ENCODE assay signal across 17 mouse cellular contexts in the genomic region with DNA sequence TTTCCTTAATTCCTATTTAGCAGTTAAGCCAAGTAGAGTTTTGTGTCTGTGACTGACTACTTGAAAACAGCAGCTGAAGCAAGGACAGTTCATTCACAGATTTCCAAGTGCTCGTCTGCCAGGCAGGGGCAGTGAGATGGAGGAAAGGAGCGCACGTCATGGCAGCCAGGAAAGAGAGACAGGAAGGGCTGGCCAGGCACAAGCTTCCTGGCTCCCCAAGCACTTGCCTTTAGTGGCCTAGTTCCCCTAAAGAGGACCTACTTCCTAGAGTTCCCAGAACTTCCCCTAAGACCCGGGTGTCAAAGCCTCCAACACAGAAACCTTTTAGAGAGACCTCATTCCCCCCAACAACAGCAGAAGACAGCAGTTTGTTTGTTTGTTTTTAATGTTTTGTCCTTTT. TPM values are rescaled to one million over a fixed set of nuclear protein-coding genes. Genes with fewer than 3 reads are reported as not detected.
DNase-seq lines count a peak whose midpoint lies in the region; ATAC-seq and TF ChIP-seq lines count a peak whose summit lies in the region.
"Had no signal": no experiment of that assay in that cellular context is flagged by ENCODE, and none has a peak within 500 bp of the region (broad histone marks: within the 10 kb centered on the region; RNA-seq: fewer than 3 reads in every experiment).

No protein-coding gene starts in this region.

- H3K4me3 ChIP-seq in heart, embryonic 16.5 days (ENCODE audit: low read length): no peak overlapping the region
- H3K4me3 ChIP-seq in lung, embryonic 15.5 days: no peak overlapping the region
- no peak overlapping the region for H3K4me3 ChIP-seq in lung, adult 2 months (replicated peaks; ENCODE audit: extremely low read depth, low read depth, low read length)
- H3K4me3 ChIP-seq in macrophage (ENCODE audit: inconsistent target): no peak overlapping the region
- H3K4me3 ChIP-seq: hindbrain, embryonic 13.5 days; midbrain, embryonic 12.5 days; neural tube, embryonic 15.5 days had no signal

- no peak for TF ChIP-seq CTCF in lung, adult 2 months (IDR thresholded peaks at IDR 0.05; ENCODE audit: insufficient read depth, low read length)

- peaks cover 48% of the 10 kb centered on the region for H3K36me3 ChIP-seq in heart, embryonic 16.5 days (ENCODE audit: control insufficient read depth, insufficient read depth)
- peaks cover 62% of the 10 kb centered on the region for H3K36me3 ChIP-seq in lung, embryonic 15.5 days
- H3K36me3 ChIP-seq in macrophage (ENCODE audit: inconsistent target): peaks cover 58% of the 10 kb centered on the region

- H3K27me3 ChIP-seq in heart, embryonic 16.5 days (ENCODE audit: control insufficient read depth, insufficient read depth, low read length): no peaks in the 10 kb centered on the region
- H3K27me3 ChIP-seq in lung, embryonic 15.5 days: no peaks in the 10 kb centered on the region
- H3K27me3 ChIP-seq: hindbrain, embryonic 13.5 days; midbrain, embryonic 12.5 days; neural tube, embryonic 15.5 days had no signal

- H3K4me2 ChIP-seq in heart, embryonic 16.5 days (ENCODE audit: low read depth, low read length): no peak overlapping the region
- H3K4me2 ChIP-seq in lung, embryonic 15.5 days: no peak overlapping the region
- H3K4me2 ChIP-seq: hindbrain, embryonic 13.5 days; midbrain, embryonic 12.5 days; neural tube, embryonic 15.5 days had no signal

- 58% methylated on average over 4 of the region's 4 CpGs for WGBS in heart, embryonic 16.5 days
- WGBS in lung, embryonic 15.5 days: 68% methylated on average over 4 of the region's 4 CpGs
- 42% methylated on average over 4 of the region's 4 CpGs for WGBS in lung, adult 2 months
- 6% methylated on average over 4 of the region's 4 CpGs for WGBS in macrophage (ENCODE audit: missing documents)

- no peak for TF ChIP-seq POLR2A in lung, adult 2 months (IDR thresholded peaks at IDR 0.05; ENCODE audit: borderline replicate concordance, extremely low read depth, low read depth, low read length)

- no peaks in the 10 kb centered on the region for H3K79me2 ChIP-seq in macrophage (ENCODE audit: inconsistent target)

- no peak overlapping the region for H3K9ac ChIP-seq in heart, embryonic 16.5 days (ENCODE audit: low read length)
- H3K9ac ChIP-seq in lung, embryonic 15.5 days: no peak overlapping the region
- H3K9ac ChIP-seq: hindbrain, embryonic 13.5 days; midbrain, embryonic 12.5 days; neural tube, embryonic 15.5 days had no signal

- peak overlapping the region; percentile 53; the same call in 1 of the 2 replicates for H3K27ac ChIP-seq in heart, embryonic 16.5 days (ENCODE audit: low read length)
- peak overlapping the region; percentile 13; the same call in 1 of the 2 replicates for H3K27ac ChIP-seq in lung, embryonic 15.5 days
- H3K27ac ChIP-seq in macrophage: peak overlapping the region; percentile 56
- H3K27ac ChIP-seq: hindbrain, embryonic 13.5 days; midbrain, embryonic 12.5 days; neural tube, embryonic 15.5 days had no signal

- ATAC-seq in heart, embryonic 16.5 days (replicated peaks; ENCODE audit: extremely low read depth, insufficient read depth, low FRiP score): no peak
- no peak for ATAC-seq in lung, embryonic 15.5 days (ENCODE audit: borderline replicate concordance, extremely low read depth, low FRiP score, low TSS enrichment)
- peak; percentile 75 for ATAC-seq in common myeloid progenitor, adult 5-6 weeks (replicated peaks; ENCODE audit: low read depth, poor library complexity, severe bottlenecking)
- ATAC-seq: CD4-positive, CD25-positive, alpha-beta regulatory T cell, adult 4 months had no signal

- no peaks in the 10 kb centered on the region for H3K4me1 ChIP-seq in heart, embryonic 16.5 days (ENCODE audit: control insufficient read depth, insufficient read depth, low read length)
- H3K4me1 ChIP-seq in lung, embryonic 15.5 days: no peaks in the 10 kb centered on the region
- H3K4me1 ChIP-seq in lung, adult 2 months (ENCODE audit: control insufficient read depth, insufficient read depth, low read length): peaks cover 7% of the 10 kb centered on the region; the same call in 1 of the 2 replicates
- H3K4me1 ChIP-seq: hindbrain, embryonic 13.5 days; midbrain, embryonic 12.5 days; neural tube, embryonic 15.5 days had no signal

- H3K9me3 ChIP-seq in heart, embryonic 16.5 days (replicated peaks; ENCODE audit: control insufficient read depth, low read length): no peaks in the 10 kb centered on the region
- H3K9me3 ChIP-seq in lung, embryonic 15.5 days: no peaks in the 10 kb centered on the region
- H3K9me3 ChIP-seq: G1E; hindbrain, embryonic 13.5 days; midbrain, embryonic 12.5 days; neural tube, embryonic 15.5 days had no signal

- no peak for DNase-seq in heart, adult 8-10 months (ENCODE audit: low spot score)
- DNase-seq in lung, adult 2 months: no peak
- no peak for DNase-seq in thymus, postnatal 4 days
- DNase-seq: cerebellum, adult 11 months; cerebellum, postnatal 14 days; kidney, postnatal 14 days; right cerebral cortex, postnatal 25 days; thymus, postnatal 14 days had no signal

RNA-seq across cellular contexts. Expression of a gene that starts 18.0 kb away (rescaled TPM):
- polyA plus RNA-seq in heart, embryonic 16.5 days (2015; fragmentation: Nextera tagmentation; extraction: Ambion mirVana): 119 and 125 TPM in 2 replicates
- total RNA-seq in heart, adult 8-10 months (2022): 10 to 100 TPM; 14.2 to 20.0 (median 16.6) TPM
- polyA plus RNA-seq in lung, embryonic 15.5 days (2015; fragmentation: Nextera tagmentation; extraction: Ambion mirVana): 150 and 167 TPM in 2 replicates
- 75.8 and 79.6 TPM in 2 replicates for polyA plus RNA-seq in lung, adult 2 months (2012; rRNA removed)
- total RNA-seq in common myeloid progenitor, adult 5-6 weeks (2017): 11.5 and 17.5 TPM in 2 replicates
- 10 to 100 TPM; 12.9 to 50.6 (median 28.1) TPM for total RNA-seq in macrophage (2018; cell fraction: chromatin; rRNA removed)
- total RNA-seq in macrophage (2018; cell fraction: cytosol; rRNA removed): 10 to 100 TPM; 24.5 to 63.6 (median 37.5) TPM
- 10 to 100 TPM; 14.8 to 50.2 (median 28.0) TPM for total RNA-seq in macrophage (2018; cell fraction: nucleus; rRNA removed)
- polyA plus RNA-seq in macrophage (2018): 17.1 to 56.6 TPM (median 39.4 TPM) in 3 replicates

RNA-seq across cellular contexts. Expression of a gene that starts 34.5 kb away (rescaled TPM):
- 128 and 132 TPM in 2 replicates for polyA plus RNA-seq in heart, embryonic 16.5 days (2015; fragmentation: Nextera tagmentation; extraction: Ambion mirVana)
- total RNA-seq in heart, adult 8-10 months (2022): 100 to 1,000 TPM; 166 to 200 (median 185) TPM
- polyA plus RNA-seq in lung, embryonic 15.5 days (2015; fragmentation: Nextera tagmentation; extraction: Ambion mirVana): 88.1 and 93.0 TPM in 2 replicates
- 124 and 140 TPM in 2 replicates for polyA plus RNA-seq in lung, adult 2 months (2012; rRNA removed)
- 11.2 and 13.5 TPM in 2 replicates for total RNA-seq in common myeloid progenitor, adult 5-6 weeks (2017)
- total RNA-seq in macrophage (2018; cell fraction: chromatin; rRNA removed): 100 to 1,000 TPM in 22 of 26 experiments, 10 to 100 TPM in 4; 72.2 to 417 (median 122) TPM
- 100 to 1,000 TPM in 2 of 26 experiments, 10 to 100 TPM in 24; 76.5 to 108 (median 88.0) TPM for total RNA-seq in macrophage (2018; cell fraction: cytosol; rRNA removed)
- total RNA-seq in macrophage (2018; cell fraction: nucleus; rRNA removed): 100 to 1,000 TPM in 6 of 26 experiments, 10 to 100 TPM in 20; 55.3 to 179 (median 81.7) TPM
- 62.2 to 84.4 TPM (median 68.4 TPM) in 3 replicates for polyA plus RNA-seq in macrophage (2018)

RNA-seq across cellular contexts. Expression of a gene that starts 40.4 kb away (rescaled TPM):
- 25.6 and 27.3 TPM in 2 replicates for polyA plus RNA-seq in heart, embryonic 16.5 days (2015; fragmentation: Nextera tagmentation; extraction: Ambion mirVana)
- total RNA-seq in heart, adult 8-10 months (2022): 10 to 100 TPM; 14.6 to 20.6 (median 19.2) TPM
- polyA plus RNA-seq in lung, embryonic 15.5 days (2015; fragmentation: Nextera tagmentation; extraction: Ambion mirVana): 35.7 TPM in 2 replicates
- 62.1 and 69.5 TPM in 2 replicates for polyA plus RNA-seq in lung, adult 2 months (2012; rRNA removed)
- total RNA-seq in common myeloid progenitor, adult 5-6 weeks (2017): 19.6 and 25.8 TPM in 2 replicates
- 100 to 1,000 TPM in 2 of 26 experiments, 10 to 100 TPM in 23, 1 to 10 TPM in 1; 3.7 to 120 (median 34.7) TPM for total RNA-seq in macrophage (2018; cell fraction: chromatin; rRNA removed)
- total RNA-seq in macrophage (2018; cell fraction: cytosol; rRNA removed): 100 to 1,000 TPM in 5 of 26 experiments, 10 to 100 TPM in 21; 45.7 to 109 (median 70.5) TPM
- total RNA-seq in macrophage (2018; cell fraction: nucleus; rRNA removed): 100 to 1,000 TPM in 2 of 26 experiments, 10 to 100 TPM in 24; 10.2 to 113 (median 35.9) TPM
- 64.4 to 75.7 TPM (median 71.8 TPM) in 3 replicates for polyA plus RNA-seq in macrophage (2018)

RNA-seq across cellular contexts. Expression of a gene that starts 43.4 kb away (rescaled TPM):
- polyA plus RNA-seq in heart, embryonic 16.5 days (2015; fragmentation: Nextera tagmentation; extraction: Ambion mirVana): 34.8 and 36.6 TPM in 2 replicates
- total RNA-seq in heart, adult 8-10 months (2022): 10 to 100 TPM; 10.6 to 13.3 (median 12.2) TPM
- 54.1 and 56.2 TPM in 2 replicates for polyA plus RNA-seq in lung, embryonic 15.5 days (2015; fragmentation: Nextera tagmentation; extraction: Ambion mirVana)
- polyA plus RNA-seq in lung, adult 2 months (2012; rRNA removed): 55.9 and 58.6 TPM in 2 replicates
- total RNA-seq in common myeloid progenitor, adult 5-6 weeks (2017): 16.4 and 25.4 TPM in 2 replicates
- 100 to 1,000 TPM in 21 of 26 experiments, 10 to 100 TPM in 5; 82.2 to 241 (median 140) TPM for total RNA-seq in macrophage (2018; cell fraction: chromatin; rRNA removed)
- 10 to 100 TPM in 11 of 26 experiments, 1 to 10 TPM in 15; 2.8 to 17.9 (median 9.8) TPM for total RNA-seq in macrophage (2018; cell fraction: cytosol; rRNA removed)
- 100 to 1,000 TPM in 5 of 26 experiments, 10 to 100 TPM in 21; 35.6 to 129 (median 71.5) TPM for total RNA-seq in macrophage (2018; cell fraction: nucleus; rRNA removed)
- 9.0 to 21.1 TPM (median 12.1 TPM) in 3 replicates for polyA plus RNA-seq in macrophage (2018)
